Mouse (Mus musculus) adipocyte (in vitro differentiated cells): ENCODE measurements around the gene Tbc1d5.

Source experiments
- DNase-seq: peaks from one replicate; pipeline ENCODE4 v3.0.0-alpha.2; 2016; ENCODE audit warnings: low spot score

Tbc1d5 gene

GRCm38 (mm10) chr17:51179195-51179953 lies at the start of gene Tbc1d5:
TSS of gene Tbc1d5 (minus strand) at chr17:51179352.
- peak; percentile 91 for DNase-seq

- no peak for DNase-seq
Measured at GRCm38 (mm10) chr17:51226056-51226455, 46.9 kb upstream of the Tbc1d5 start.

GRCm38 (mm10) chr17:51223152-51223551 lies 44.0 kb upstream of the Tbc1d5 start:
- no peak for DNase-seq

- no peak for DNase-seq
Measured at GRCm38 (mm10) chr17:51221075-51221474, 41.9 kb upstream of the Tbc1d5 start.

GRCm38 (mm10) chr17:51219897-51220296 lies 40.7 kb upstream of the Tbc1d5 start:
- no peak for DNase-seq

GRCm38 (mm10) chr17:51216426-51216825 lies 37.3 kb upstream of the Tbc1d5 start:
- no peak for DNase-seq

GRCm38 (mm10) chr17:51209565-51209964 lies 30.4 kb upstream of the Tbc1d5 start:
- DNase-seq: no peak

- DNase-seq: no peak
Measured at GRCm38 (mm10) chr17:51204643-51205042, 25.5 kb upstream of the Tbc1d5 start.

GRCm38 (mm10) chr17:51195561-51195960 lies 16.4 kb upstream of the Tbc1d5 start:
- no peak for DNase-seq

GRCm38 (mm10) chr17:51194787-51195186 lies 15.6 kb upstream of the Tbc1d5 start:
- no peak for DNase-seq

- peak; percentile 67 for DNase-seq
Measured at GRCm38 (mm10) chr17:51191381-51191780, 12.2 kb upstream of the Tbc1d5 start.

- no peak for DNase-seq
Measured at GRCm38 (mm10) chr17:51182715-51183114, 3.6 kb upstream of the Tbc1d5 start.

GRCm38 (mm10) chr17:51178491-51179194 lies 509 bp downstream of the Tbc1d5 start:
- peak; percentile 76 for DNase-seq

GRCm38 (mm10) chr17:51177923-51178322 lies 1.2 kb downstream of the Tbc1d5 start:
- no peak for DNase-seq

- DNase-seq: no peak
Measured at GRCm38 (mm10) chr17:51172332-51172731, 6.8 kb downstream of the Tbc1d5 start.

GRCm38 (mm10) chr17:51171504-51171903 lies 7.6 kb downstream of the Tbc1d5 start:
- DNase-seq: no peak

- no peak for DNase-seq
Measured at GRCm38 (mm10) chr17:51169911-51170310, 9.2 kb downstream of the Tbc1d5 start.

GRCm38 (mm10) chr17:51162366-51162765 lies 16.8 kb downstream of the Tbc1d5 start:
- peak; percentile 36 for DNase-seq

GRCm38 (mm10) chr17:51159261-51159660 lies 19.9 kb downstream of the Tbc1d5 start:
- peak; percentile 78 for DNase-seq

GRCm38 (mm10) chr17:51150999-51151398 lies 28.2 kb downstream of the Tbc1d5 start:
- no peak for DNase-seq

- no peak for DNase-seq
Measured at GRCm38 (mm10) chr17:51144983-51145382, 34.2 kb downstream of the Tbc1d5 start.

- no peak for DNase-seq
Measured at GRCm38 (mm10) chr17:51142095-51142494, 37.1 kb downstream of the Tbc1d5 start.

- peak; percentile 63 for DNase-seq
Measured at GRCm38 (mm10) chr17:51111194-51111593, 68.0 kb downstream of the Tbc1d5 start.
